Mouse (Mus musculus): ENCODE measurements at regions not wholly inside any gene's neighbourhood (a gene's known extent, or its start where the extent isn't known, plus 50 kb on each side); places are given as distances from the start of the nearest gene placed in this dataset.

- no peaks in the 10 kb centered on the region for H3K9me3 ChIP-seq
- H3K27me3 ChIP-seq (ENCODE audit: poor library complexity, severe bottlenecking) = peaks cover 18% of the 10 kb centered on the region
- no peaks in the 10 kb centered on the region for H3K36me3 ChIP-seq (replicated peaks)
- 84% methylated on average over 7 of the region's 7 CpGs for WGBS
- no peak overlapping the region for H3K4me3 ChIP-seq
- DNase-seq (ENCODE audit: extremely low spot score, low spot score) = no peak
- no peak overlapping the region for H3K27ac ChIP-seq
- H3K4me1 ChIP-seq = peaks cover 22% of the 10 kb centered on the region
Measured at GRCm38 (mm10) chr7:136267716-136268489, 551.7 kb upstream of the Mki67 start.

- WGBS = 85% methylated on average over 10 of the region's 10 CpGs
- Histone ChIP-seq H3K36me3 (replicated peaks) (no peaks in the 10 kb centered on the region), H3K27me3 (ENCODE audit: poor library complexity, severe bottlenecking) (peaks cover 3% of the 10 kb centered on the region; the same call in 1 of the 2 replicates), H3K27ac (no peak overlapping the region), H3K9me3 (no peaks in the 10 kb centered on the region), H3K4me3 (no peak overlapping the region), H3K4me1 (peaks cover 4% of the 10 kb centered on the region; the same call in 1 of the 2 replicates)
- no peak for DNase-seq (ENCODE audit: extremely low spot score, low spot score)
Measured at GRCm38 (mm10) chr7:136275651-136276050, 559.5 kb upstream of the Mki67 start.

- H3K27me3 ChIP-seq (ENCODE audit: poor library complexity, severe bottlenecking) = no peaks in the 10 kb centered on the region
- H3K9me3 ChIP-seq = no peaks in the 10 kb centered on the region
- no peaks in the 10 kb centered on the region for H3K36me3 ChIP-seq (replicated peaks)
- no peak overlapping the region for H3K27ac ChIP-seq
- DNase-seq (ENCODE audit: extremely low spot score, low spot score) = no peak
- 93% methylated on average over 6 of the region's 6 CpGs for WGBS
- H3K4me1 ChIP-seq = no peaks in the 10 kb centered on the region
- H3K4me3 ChIP-seq = no peak overlapping the region
Measured at GRCm38 (mm10) chr7:136283770-136284169, 567.6 kb upstream of the Mki67 start.

GRCm38 (mm10) chr7:136285606-136286005 lies 569.4 kb upstream of the Mki67 start:
- Histone ChIP-seq H3K4me3 (no peak overlapping the region), H3K27me3 (ENCODE audit: poor library complexity, severe bottlenecking) (no peaks in the 10 kb centered on the region), H3K36me3 (replicated peaks) (no peaks in the 10 kb centered on the region), H3K27ac (no peak overlapping the region), H3K9me3 (no peaks in the 10 kb centered on the region), H3K4me1 (no peaks in the 10 kb centered on the region)
- DNase-seq (ENCODE audit: extremely low spot score, low spot score) = no peak
- WGBS = 100% methylated on average over 1 of the region's 1 CpGs

- WGBS = 87% methylated on average over 6 of the region's 6 CpGs
- no peaks in the 10 kb centered on the region for H3K36me3 ChIP-seq (replicated peaks)
- H3K9me3 ChIP-seq = no peaks in the 10 kb centered on the region
- H3K4me1 ChIP-seq = no peaks in the 10 kb centered on the region; the same call in 1 of the 2 replicates
- no peak overlapping the region for H3K27ac ChIP-seq
- no peak overlapping the region for H3K4me3 ChIP-seq
- no peak for DNase-seq (ENCODE audit: extremely low spot score, low spot score)
- H3K27me3 ChIP-seq (ENCODE audit: poor library complexity, severe bottlenecking) = no peaks in the 10 kb centered on the region; the same call in 1 of the 2 replicates
Measured at GRCm38 (mm10) chr7:136293536-136294145, 577.5 kb upstream of the Mki67 start.

- H3K27me3 ChIP-seq (ENCODE audit: poor library complexity, severe bottlenecking) = no peaks in the 10 kb centered on the region; the same call in 1 of the 2 replicates
Measured at GRCm38 (mm10) chr7:136294445-136294844, 578.3 kb upstream of the Mki67 start.

GRCm38 (mm10) chr7:136297901-136298513 lies 581.8 kb upstream of the Mki67 start:
- WGBS = 81% methylated on average over 2 of the region's 2 CpGs
- H3K4me3 ChIP-seq = no peak overlapping the region
- no peak for DNase-seq (ENCODE audit: extremely low spot score, low spot score)
- H3K27me3 ChIP-seq (ENCODE audit: poor library complexity, severe bottlenecking) = no peaks in the 10 kb centered on the region; the same call in 1 of the 2 replicates
- no peaks in the 10 kb centered on the region for H3K4me1 ChIP-seq
- H3K9me3 ChIP-seq = no peaks in the 10 kb centered on the region
- H3K36me3 ChIP-seq (replicated peaks) = no peaks in the 10 kb centered on the region
- H3K27ac ChIP-seq = no peak overlapping the region

More at GRCm38 (mm10) chr7:136294445-136294844, 578.3 kb upstream of the Mki67 start:
- no peaks in the 10 kb centered on the region for H3K36me3 ChIP-seq (replicated peaks)
- WGBS = 43% methylated on average over 4 of the region's 4 CpGs
- no peaks in the 10 kb centered on the region for H3K9me3 ChIP-seq
- no peak for DNase-seq (ENCODE audit: extremely low spot score, low spot score)
- no peaks in the 10 kb centered on the region; the same call in 1 of the 2 replicates for H3K4me1 ChIP-seq
- H3K4me3 ChIP-seq = no peak overlapping the region
- H3K27ac ChIP-seq = no peak overlapping the region

- Histone ChIP-seq H3K27ac (no peak overlapping the region), H3K4me1 (0 out of 2 replicates have a peak, but pooled peaks cover 4% of the 10 kb centered on the region), H3K9me3 (no peaks in the 10 kb centered on the region), H3K4me3 (no peak overlapping the region), H3K27me3 (ENCODE audit: poor library complexity, severe bottlenecking) (no peaks in the 10 kb centered on the region), H3K36me3 (replicated peaks) (no peaks in the 10 kb centered on the region)
- 77% methylated on average over 4 of the region's 4 CpGs for WGBS
- DNase-seq (ENCODE audit: extremely low spot score, low spot score) = no peak
Measured at GRCm38 (mm10) chr7:136306137-136306536, 588.3 kb upstream of the Mgmt start.

- H3K4me1 ChIP-seq = 0 out of 2 replicates have a peak, but pooled peaks cover 4% of the 10 kb centered on the region
- H3K36me3 ChIP-seq (replicated peaks) = no peaks in the 10 kb centered on the region
- H3K27me3 ChIP-seq (ENCODE audit: poor library complexity, severe bottlenecking) = no peaks in the 10 kb centered on the region
- no peak for DNase-seq (ENCODE audit: extremely low spot score, low spot score)
- no peak overlapping the region for H3K27ac ChIP-seq
- H3K4me3 ChIP-seq = no peak overlapping the region
- H3K9me3 ChIP-seq = no peaks in the 10 kb centered on the region
Measured at GRCm38 (mm10) chr7:136308765-136309164, 585.6 kb upstream of the Mgmt start.

- 90% methylated on average over 4 of the region's 4 CpGs for WGBS
- Histone ChIP-seq H3K36me3 (replicated peaks) (no peaks in the 10 kb centered on the region), H3K4me1 (no peaks in the 10 kb centered on the region; the same call in 1 of the 2 replicates), H3K9me3 (no peaks in the 10 kb centered on the region), H3K27ac (no peak overlapping the region), H3K4me3 (no peak overlapping the region), H3K27me3 (ENCODE audit: poor library complexity, severe bottlenecking) (no peaks in the 10 kb centered on the region)
- DNase-seq (ENCODE audit: extremely low spot score, low spot score) = no peak
Measured at GRCm38 (mm10) chr7:136327281-136327680, 567.1 kb upstream of the Mgmt start.

- no peak for DNase-seq (ENCODE audit: extremely low spot score, low spot score)
- no peaks in the 10 kb centered on the region for H3K27me3 ChIP-seq (ENCODE audit: poor library complexity, severe bottlenecking)
- no peak overlapping the region for H3K27ac ChIP-seq
- WGBS = 89% methylated on average over 1 of the region's 1 CpGs
- no peaks in the 10 kb centered on the region for H3K9me3 ChIP-seq
- H3K4me1 ChIP-seq = no peaks in the 10 kb centered on the region; the same call in 1 of the 2 replicates
- H3K36me3 ChIP-seq (replicated peaks) = no peaks in the 10 kb centered on the region
- H3K4me3 ChIP-seq = no peak overlapping the region
Measured at GRCm38 (mm10) chr7:136330431-136330830, 564.0 kb upstream of the Mgmt start.

GRCm38 (mm10) chr7:136332805-136333204 lies 561.6 kb upstream of the Mgmt start:
- H3K27ac ChIP-seq = no peak overlapping the region
- no peaks in the 10 kb centered on the region for H3K9me3 ChIP-seq
- peak; percentile 11 for DNase-seq (ENCODE audit: extremely low spot score, low spot score)
- no peaks in the 10 kb centered on the region for H3K27me3 ChIP-seq (ENCODE audit: poor library complexity, severe bottlenecking)
- WGBS = 58% methylated on average over 4 of the region's 4 CpGs
- no peak overlapping the region for H3K4me3 ChIP-seq
- H3K36me3 ChIP-seq (replicated peaks) = no peaks in the 10 kb centered on the region
- no peaks in the 10 kb centered on the region; the same call in 1 of the 2 replicates for H3K4me1 ChIP-seq
